Mouse (Mus musculus) stomach, postnatal 0 days (tissue): ENCODE data around the gene Hk2.

Experiments
- CTCF ChIP-seq: IDR thresholded peaks from 2 replicates; pipeline ENCODE4 v1.5.1; 2016; ENCODE audit warnings: antibody characterized with exemption, low read depth, mild to moderate bottlenecking, moderate library complexity
- EP300 ChIP-seq: optimal IDR thresholded peaks from 2 replicates; pipeline ENCODE3; 2016; ENCODE audit warnings: antibody characterized with exemption

GRCm38 (mm10) chr6:82820716-82821115 is 46.5 kb upstream of the Hk2 start:
- TF ChIP-seq CTCF = no peak
- no peak for TF ChIP-seq EP300
